Mouse (Mus musculus) lung, postnatal 4 days (tissue): Measurements from ENCODE around the gene Gm7697.
"Not testable (repeated sequence)": the region's sequence is repeated elsewhere in the genome, so short reads cannot be mapped to it uniquely, and the experiment has no call there.

Experiments used
- DNase-seq, 2 experiments: peaks; one replicate each; pipeline ENCODE4 v3.0.0; 2021

The Gm7697 gene

GRCm38 (mm10) chr8:69522876-69523275 lies at the start of gene Gm7697:
Gm7697 (minus strand) TSS chr8:69522976.
- not testable (repeated sequence) for DNase-seq

- not testable (repeated sequence) for DNase-seq
These were observed 28.5 kb upstream of the Gm7697 start for GRCm38 (mm10) chr8:69551249-69551648.

GRCm38 (mm10) chr8:69549556-69549955 lies 26.8 kb upstream of the Gm7697 start:
- DNase-seq = peak; percentile 35 to 59

- DNase-seq = not testable (repeated sequence)
These were observed 25.3 kb upstream of the Gm7697 start for GRCm38 (mm10) chr8:69548114-69548513.

GRCm38 (mm10) chr8:69547208-69547607 lies 24.4 kb upstream of the Gm7697 start:
- DNase-seq = peak in 1 of 2 experiments; percentile 41

GRCm38 (mm10) chr8:69545020-69545419 lies 22.2 kb upstream of the Gm7697 start:
- peak in 1 of 2 experiments; percentile 39 for DNase-seq

- DNase-seq = peak; percentile 47 to 69
These were observed 21.7 kb upstream of the Gm7697 start for GRCm38 (mm10) chr8:69544511-69544910.

- not testable (repeated sequence) for DNase-seq
These were observed 21.2 kb upstream of the Gm7697 start for GRCm38 (mm10) chr8:69543984-69544383.

GRCm38 (mm10) chr8:69540764-69541163 lies 18.0 kb upstream of the Gm7697 start:
- not testable (repeated sequence) for DNase-seq

GRCm38 (mm10) chr8:69540331-69540730 lies 17.6 kb upstream of the Gm7697 start:
- DNase-seq = not testable (repeated sequence)

- not testable (repeated sequence) for DNase-seq
These were observed 47.8 kb downstream of the Gm7697 start for GRCm38 (mm10) chr8:69474946-69475345.

- not testable (repeated sequence) for DNase-seq
These were observed 69.3 kb downstream of the Gm7697 start, which contains the start of gene Gm9495 for GRCm38 (mm10) chr8:69453465-69453864. Gm9495 (minus strand) TSS chr8:69453565.
